ENCODE assay signal across 8 mouse cellular contexts in genomic region chr7:28208988-28209508, GRCm38 (mm10). TPM values are rescaled to one million over a fixed set of nuclear protein-coding genes. Genes with fewer than 3 reads are reported as not detected.
DNase-seq lines count a peak whose midpoint lies in the region; ATAC-seq and TF ChIP-seq lines count a peak whose summit lies in the region.

No protein-coding gene starts in this region.

- TF ChIP-seq POLR2A in thymus, adult 2 months (IDR thresholded peaks at IDR 0.05; ENCODE audit: control insufficient read depth, extremely low read depth, insufficient read depth, low read length, poor library complexity): no peak

- H3K27me3 ChIP-seq in neural tube, embryonic 14.5 days (ENCODE audit: control insufficient read depth, insufficient read depth, low read length): no peaks in the 10 kb centered on the region
- no peaks in the 10 kb centered on the region for H3K27me3 ChIP-seq in thymus, adult 2 months (ENCODE audit: control insufficient read depth, insufficient read depth, low read length)

- H3K36me3 ChIP-seq in neural tube, embryonic 14.5 days (ENCODE audit: control insufficient read depth, insufficient read depth, low read length): no peaks in the 10 kb centered on the region
- no peaks in the 10 kb centered on the region for H3K36me3 ChIP-seq in thymus, adult 2 months (ENCODE audit: control insufficient read depth, insufficient read depth, low read length)

- no peak overlapping the region for H3K9ac ChIP-seq in neural tube, embryonic 14.5 days (replicated peaks; ENCODE audit: low read depth, low read length)

- H3K4me2 ChIP-seq in neural tube, embryonic 14.5 days (ENCODE audit: low read depth, low read length): peak overlapping the region; percentile 42

- H3K9me3 ChIP-seq in neural tube, embryonic 14.5 days (ENCODE audit: control insufficient read depth, low read length): no peaks in the 10 kb centered on the region

- H3K27ac ChIP-seq in neural tube, embryonic 14.5 days (ENCODE audit: low read depth, low read length): no peak overlapping the region
- H3K27ac ChIP-seq in thymus, adult 2 months (ENCODE audit: control insufficient read depth, insufficient read depth, low read length): peak overlapping the region; percentile 57; the same call in 1 of the 2 replicates

- TF ChIP-seq CTCF in thymus, adult 2 months (IDR thresholded peaks at IDR 0.05; ENCODE audit: borderline replicate concordance, control insufficient read depth, extremely low read depth, insufficient read depth, low read length, poor library complexity): no peak

- H3K4me1 ChIP-seq in neural tube, embryonic 14.5 days (ENCODE audit: control insufficient read depth, insufficient read depth, low read length): no peaks in the 10 kb centered on the region
- H3K4me1 ChIP-seq in thymus, adult 2 months (replicated peaks; ENCODE audit: control insufficient read depth, insufficient read depth, low read length): peaks cover 3% of the 10 kb centered on the region; the same call in 1 of the 2 replicates

- peak; percentile 74; the same call in 1 of the 2 replicates for ATAC-seq in neural tube, embryonic 14.5 days (ENCODE audit: low read depth)

- peak; percentile 96 for DNase-seq in ES-CJ7 (ENCODE audit: low read depth, low spot score)
- DNase-seq in cerebellum, adult 18-20 months: peak; percentile 63 to 69
- peak; percentile 66 for DNase-seq in forelimb bud, embryonic 11.5 days (ENCODE audit: low read depth, low spot score)
- peak; percentile 73 for DNase-seq in heart, postnatal 4 days
- peak; percentile 61 to 82 for DNase-seq in layer of hippocampus, adult 18-20 months (ENCODE audit: low spot score in 2 of 2)
- DNase-seq in lung, adult 18-20 months: peak; percentile 73 to 82
- DNase-seq in thymus, adult 2 months: peak; percentile 68

- peak overlapping the region; percentile 16 for H3K4me3 ChIP-seq in neural tube, embryonic 14.5 days (ENCODE audit: low read depth, low read length)
- H3K4me3 ChIP-seq in thymus, adult 2 months (ENCODE audit: control insufficient read depth, insufficient read depth, low read length): peak overlapping the region; percentile 37

- WGBS in neural tube, embryonic 14.5 days: 47% methylated on average over 19 of the region's 19 CpGs
- WGBS in thymus, adult 2 months: 46% methylated on average over 19 of the region's 19 CpGs

RNA-seq across cellular contexts. Expression of gene Dyrk1b, which starts 29.8 kb away (rescaled TPM):
- 10 to 100 TPM; 22.9 to 24.4 TPM for total RNA-seq in heart, postnatal 4 days (2021)
- 10 to 100 TPM; 41.8 to 43.7 TPM for total RNA-seq in layer of hippocampus, adult 18-20 months (2021)
- polyA plus RNA-seq in neural tube, embryonic 14.5 days (2014; fragmentation: Nextera tagmentation; extraction: Ambion mirVana): 13.6 and 13.9 TPM in 2 replicates
- 126 and 145 TPM in 2 replicates for polyA plus RNA-seq in thymus, adult 2 months (2012; rRNA removed)

RNA-seq across cellular contexts. Expression of gene Fbl, which starts 39.5 kb away (rescaled TPM):
- total RNA-seq in heart, postnatal 4 days (2021): 10 to 100 TPM; 67.2 to 68.2 TPM
- total RNA-seq in layer of hippocampus, adult 18-20 months (2021): 10 to 100 TPM; 43.0 to 46.4 TPM
- polyA plus RNA-seq in neural tube, embryonic 14.5 days (2014; fragmentation: Nextera tagmentation; extraction: Ambion mirVana): 22.2 and 25.3 TPM in 2 replicates
- polyA plus RNA-seq in thymus, adult 2 months (2012; rRNA removed): 72.4 and 91.4 TPM in 2 replicates

RNA-seq across cellular contexts. Expression of gene Eid2, which starts 58.6 kb away (rescaled TPM):
- total RNA-seq in heart, postnatal 4 days (2021): 10 to 100 TPM; 13.7 to 19.7 TPM
- total RNA-seq in layer of hippocampus, adult 18-20 months (2021): 10 to 100 TPM; 59.3 to 61.3 TPM
- 7.8 and 7.9 TPM in 2 replicates for polyA plus RNA-seq in neural tube, embryonic 14.5 days (2014; fragmentation: Nextera tagmentation; extraction: Ambion mirVana)
- 4.6 and 5.8 TPM in 2 replicates for polyA plus RNA-seq in thymus, adult 2 months (2012; rRNA removed)
